Mouse (Mus musculus) heart, adult 2 months (tissue): Measurements from ENCODE around the gene Pttg1ip.

Experiments
- CTCF ChIP-seq: fragments of 200-600 bp; IDR thresholded peaks from 2 replicates; pipeline ENCODE4 v1.8.1; 2022; ENCODE audit warnings: antibody characterized with exemption, mild to moderate bottlenecking, moderate library complexity
- EP300 ChIP-seq: fragments of 200-500 bp; IDR thresholded peaks from 2 replicates; pipeline ENCODE4 v1.6.1; 2011; ENCODE audit warnings: low read depth, low read length, control low read depth; ENCODE audit not compliant: insufficient read depth
- POLR2A ChIP-seq: fragments of 200-500 bp; IDR thresholded peaks from 2 replicates; pipeline ENCODE4 v1.6.1; 2011; ENCODE audit warnings: mild to moderate bottlenecking, low read depth, low read length, control low read depth; ENCODE audit not compliant: insufficient read depth

DNA sequence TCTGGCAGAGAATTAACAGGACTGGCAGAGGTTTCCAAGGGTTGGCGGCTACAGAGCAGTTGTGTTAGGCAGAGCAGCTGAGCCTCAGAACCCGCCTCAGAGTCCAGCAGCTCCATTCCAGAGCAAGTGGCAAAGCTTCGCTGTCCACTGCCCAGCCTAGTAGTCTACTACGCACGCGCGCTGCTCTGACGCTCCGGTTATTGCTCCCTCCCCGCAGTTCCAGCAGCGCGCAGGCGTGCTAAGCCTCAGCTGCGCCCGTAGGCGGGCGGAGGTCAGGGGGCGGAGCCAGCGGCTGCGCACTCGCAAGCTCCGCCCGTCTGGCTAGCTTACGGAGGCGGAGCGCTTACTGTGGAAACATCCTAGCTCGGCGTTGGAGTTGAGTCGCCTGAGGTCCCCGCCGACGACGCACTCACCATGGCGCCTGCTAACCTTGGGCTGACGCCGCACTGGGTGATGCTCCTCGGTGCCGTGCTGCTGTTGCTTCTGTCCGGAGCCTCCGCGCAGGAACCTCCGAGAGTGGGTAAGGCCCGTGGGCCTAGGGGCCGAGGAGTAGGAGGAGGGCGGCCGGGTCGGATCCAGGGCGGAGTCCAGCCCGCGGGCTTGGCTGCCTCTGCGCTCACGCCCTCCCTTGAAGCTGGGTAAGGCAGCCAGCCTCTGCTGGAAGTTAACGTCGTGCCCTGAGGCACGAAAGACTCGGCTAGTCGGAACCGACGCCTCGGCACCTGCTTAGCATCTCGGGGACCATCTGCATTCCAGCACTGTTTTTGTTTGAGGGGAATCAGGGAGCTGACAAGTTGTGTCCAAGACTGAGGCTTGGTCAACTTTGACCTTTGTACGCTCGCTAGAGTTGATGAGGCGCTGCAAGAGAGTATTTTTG lies at the start of gene Pttg1ip:
- TF ChIP-seq EP300 (peak; percentile 60), CTCF (no peak), POLR2A (peak; percentile 99)
